Mouse (Mus musculus) common myeloid progenitor, adult 5-6 weeks (primary cell): Measurements from ENCODE around the gene Asdurf. TPM values are rescaled to one million over a fixed set of nuclear protein-coding genes. Genes with fewer than 3 reads are reported as not detected.
"Not testable (repeated sequence)": the region's sequence is repeated elsewhere in the genome, so short reads cannot be mapped to it uniquely, and the experiment has no call there.

ENCODE experiments used
- ATAC-seq: replicated peaks from 2 replicates; pipeline ENCODE4 v1.8.0; 2016; ENCODE audit warnings: low read depth, mild to moderate bottlenecking, moderate TSS enrichment, inconsistent platforms; ENCODE audit not compliant: poor library complexity, severe bottlenecking
- total RNA-seq: library from RNA; stranded (forward); fragments of 200-1000, 187-1606 nt; gene quantifications from 2 replicates; pipeline ENCODE4 v1.2.3, GENCODE M21; 2017

Gene Asdurf
- 168 and 381 TPM in 2 replicates for total RNA-seq

DNA sequence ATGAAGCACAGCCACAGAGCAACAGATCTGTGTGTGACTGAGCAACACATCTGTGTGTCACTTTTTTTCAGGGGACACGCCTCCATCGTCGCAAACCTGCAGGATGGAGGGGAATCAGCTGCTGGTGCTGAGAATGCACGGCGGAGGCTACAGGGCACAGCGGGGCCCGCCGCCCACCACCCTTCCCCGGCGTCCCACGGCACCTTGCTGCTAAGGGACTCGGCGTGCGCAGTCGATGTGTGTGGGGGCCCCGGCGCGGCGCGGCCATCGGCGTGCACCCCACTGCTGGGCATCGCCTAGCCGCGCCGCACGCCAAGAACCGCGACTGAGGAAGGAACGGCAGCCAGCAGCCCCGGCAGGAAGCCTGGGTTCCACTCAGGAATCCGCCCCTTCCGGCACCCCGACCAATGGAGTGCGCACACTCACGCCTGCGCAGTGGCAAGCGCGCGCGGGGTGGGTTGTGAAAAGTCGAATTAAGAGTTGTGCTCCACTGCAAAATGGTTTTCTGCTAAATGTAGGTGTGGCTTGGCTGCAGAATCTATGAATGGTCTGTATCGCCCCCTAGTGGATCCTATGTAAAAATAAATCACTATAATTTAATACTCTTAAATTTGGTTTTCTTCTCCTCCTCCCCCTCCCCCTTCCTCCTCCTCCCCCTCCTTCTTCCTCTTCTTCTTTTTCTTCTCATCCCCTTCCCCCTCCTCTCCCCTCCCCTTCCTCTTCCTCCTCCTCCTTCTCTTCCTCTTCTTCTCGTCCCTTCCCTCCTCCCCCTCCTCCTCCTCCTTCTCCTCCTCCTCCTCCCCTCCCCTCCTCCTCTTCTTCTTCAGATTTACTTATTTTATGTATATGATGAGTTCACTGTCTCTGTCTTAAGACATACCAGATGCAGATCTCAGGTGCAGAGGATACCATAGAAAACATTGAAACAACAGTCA lies at the start of gene Asdurf, which contains the start of the genes Gm28551 and Asnsd1:
TSS of gene Asdurf (minus strand) at position 293 of the 935 bp plus-strand sequence.
TSS of gene Gm28551 (minus strand) at position 341 of the 935 bp plus-strand sequence.
TSS of gene Asnsd1 (minus strand) at position 426 of the 935 bp plus-strand sequence.
- peak; percentile 100 for ATAC-seq

GRCm38 (mm10) chr1:53393936-53394760 lies 41.7 kb upstream of the Asdurf start:
- ATAC-seq, result not testable (repeated sequence)

DNA sequence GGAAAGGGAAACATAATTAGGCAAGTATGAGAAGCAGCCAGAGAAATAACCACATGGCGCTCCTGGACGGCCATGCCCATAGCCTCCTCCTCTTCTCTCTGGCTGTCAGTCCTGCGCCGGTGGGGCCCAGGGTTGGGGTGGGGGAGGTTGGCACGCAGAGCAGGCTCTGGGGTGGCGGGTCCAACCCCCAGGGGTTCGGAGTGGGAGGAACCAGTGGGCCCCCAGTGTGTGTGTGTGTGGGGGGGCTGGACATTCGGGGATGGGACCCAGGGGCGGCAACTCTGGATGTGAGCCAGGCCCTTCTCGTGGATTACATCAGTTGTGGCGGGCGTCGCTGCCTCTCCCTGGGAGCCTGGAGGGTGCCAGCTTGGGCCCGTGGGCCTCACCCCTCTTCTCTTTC lies 36.3 kb upstream of the Asdurf start:
- no peak for ATAC-seq

DNA sequence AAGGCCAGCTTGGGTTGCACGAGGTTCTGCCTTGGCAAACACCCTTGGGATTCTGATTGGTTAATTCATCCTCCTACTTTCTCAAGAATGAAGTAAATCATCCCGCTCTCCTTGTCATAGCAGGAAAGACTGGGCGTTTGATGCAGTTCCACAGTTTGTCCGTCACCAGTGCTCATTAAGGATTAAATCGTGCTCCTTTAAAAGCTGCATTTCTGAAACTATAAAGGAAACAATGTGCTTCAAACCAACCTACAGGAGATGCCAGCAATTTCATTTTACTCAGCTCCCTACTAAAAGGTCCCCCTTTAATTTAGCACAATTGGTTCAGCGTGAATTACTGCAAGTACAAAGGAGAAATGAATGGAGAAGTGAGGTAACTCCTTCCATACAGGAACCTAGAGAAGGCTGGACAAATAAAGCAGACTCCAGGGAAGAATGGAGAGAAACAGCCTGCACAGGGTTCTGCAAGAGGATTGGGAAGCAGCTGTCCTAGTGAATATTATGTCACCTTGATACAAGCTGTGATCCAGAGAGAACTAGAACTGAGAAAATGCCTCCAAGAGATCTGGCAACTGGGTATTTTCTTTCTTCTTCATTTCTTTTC lies 31.8 kb upstream of the Asdurf start:
- ATAC-seq, result no peak

DNA sequence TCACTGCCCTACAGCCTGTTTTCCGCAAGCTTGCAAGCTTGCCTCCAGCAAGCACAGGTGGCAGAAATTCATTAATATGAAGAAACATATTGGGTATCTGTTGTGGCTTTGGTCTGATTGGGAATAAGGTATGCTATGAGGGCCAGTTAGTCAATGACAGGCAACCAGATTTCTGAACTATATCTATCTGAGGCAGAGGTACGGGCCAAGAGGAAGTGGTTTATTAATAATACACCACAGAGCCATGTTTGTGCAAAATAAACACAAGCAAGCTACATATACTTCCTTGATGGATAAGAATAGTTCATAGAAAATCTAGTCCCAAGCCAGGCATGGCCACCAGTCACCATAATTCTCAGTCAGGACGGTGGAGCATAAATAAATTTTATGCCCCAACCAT lies 25.3 kb upstream of the Asdurf start:
- no peak for ATAC-seq

DNA sequence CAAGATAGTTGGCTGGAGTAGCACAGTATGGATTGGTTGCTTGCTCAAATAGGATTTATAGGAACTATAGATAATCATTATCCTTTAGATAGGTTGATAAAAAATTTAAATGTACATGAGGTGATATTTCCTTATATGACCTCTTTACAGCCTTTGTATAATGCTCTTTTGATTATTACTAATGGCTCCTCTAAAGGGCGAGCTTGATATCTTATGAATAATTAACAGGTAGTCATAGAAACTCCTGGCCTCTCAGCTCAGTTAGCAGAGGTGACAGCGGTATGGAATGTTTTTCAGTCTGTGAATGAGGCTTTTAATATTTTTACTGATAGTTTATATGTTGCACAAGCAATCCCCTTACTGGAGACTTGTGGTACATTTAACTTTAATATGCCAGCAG lies 23.5 kb upstream of the Asdurf start:
- not testable (repeated sequence) for ATAC-seq

- ATAC-seq, result no peak
These were observed 6.6 kb upstream of the Asdurf start for GRCm38 (mm10) chr1:53358988-53359387.

DNA sequence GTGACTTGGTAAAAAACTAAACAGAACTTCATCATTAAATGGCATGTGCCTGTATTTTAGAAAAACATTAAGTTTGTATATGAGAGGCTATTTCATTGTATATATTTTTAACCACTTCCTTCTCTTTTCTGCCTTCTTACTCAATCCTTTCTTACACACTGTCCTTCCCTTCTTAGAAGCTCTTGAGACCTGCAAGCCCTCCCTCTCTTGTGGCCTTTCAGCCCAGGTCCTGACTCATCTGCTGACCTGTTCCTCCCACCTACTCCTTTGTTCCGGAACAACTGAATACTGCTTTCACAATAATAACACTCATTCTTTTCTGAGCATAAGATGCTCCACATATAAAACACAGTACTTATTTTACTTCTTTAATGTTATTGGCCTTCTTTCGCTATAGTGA lies 11.3 kb downstream of the Asdurf start:
- 0 out of 2 replicates have a peak, but pooled peaks have one; percentile 52 for ATAC-seq

GRCm38 (mm10) chr1:53337403-53337802 lies 15.0 kb downstream of the Asdurf start:
- ATAC-seq, result not testable (repeated sequence)

GRCm38 (mm10) chr1:53335465-53335864 lies 17.0 kb downstream of the Asdurf start:
- no peak for ATAC-seq

DNA sequence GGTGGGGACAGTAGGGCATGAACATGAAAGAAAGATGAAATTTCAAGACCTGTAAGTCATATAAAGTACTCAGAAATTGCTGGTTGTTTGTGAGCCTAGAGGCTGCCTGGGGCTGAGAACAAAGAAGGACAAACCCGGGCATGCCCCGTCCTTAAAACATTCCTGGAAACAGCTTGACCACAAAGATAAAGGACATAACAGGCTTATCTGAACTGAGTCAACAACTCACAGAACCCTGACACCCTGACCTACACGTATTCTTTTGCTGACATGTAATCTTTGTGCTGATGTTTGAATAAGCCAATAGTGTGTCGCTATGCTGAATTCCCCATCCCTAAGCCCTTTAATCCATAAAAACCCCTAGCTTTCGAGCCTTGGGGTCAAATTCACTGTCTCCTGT lies 18.9 kb downstream of the Asdurf start:
- not testable (repeated sequence) for ATAC-seq

DNA sequence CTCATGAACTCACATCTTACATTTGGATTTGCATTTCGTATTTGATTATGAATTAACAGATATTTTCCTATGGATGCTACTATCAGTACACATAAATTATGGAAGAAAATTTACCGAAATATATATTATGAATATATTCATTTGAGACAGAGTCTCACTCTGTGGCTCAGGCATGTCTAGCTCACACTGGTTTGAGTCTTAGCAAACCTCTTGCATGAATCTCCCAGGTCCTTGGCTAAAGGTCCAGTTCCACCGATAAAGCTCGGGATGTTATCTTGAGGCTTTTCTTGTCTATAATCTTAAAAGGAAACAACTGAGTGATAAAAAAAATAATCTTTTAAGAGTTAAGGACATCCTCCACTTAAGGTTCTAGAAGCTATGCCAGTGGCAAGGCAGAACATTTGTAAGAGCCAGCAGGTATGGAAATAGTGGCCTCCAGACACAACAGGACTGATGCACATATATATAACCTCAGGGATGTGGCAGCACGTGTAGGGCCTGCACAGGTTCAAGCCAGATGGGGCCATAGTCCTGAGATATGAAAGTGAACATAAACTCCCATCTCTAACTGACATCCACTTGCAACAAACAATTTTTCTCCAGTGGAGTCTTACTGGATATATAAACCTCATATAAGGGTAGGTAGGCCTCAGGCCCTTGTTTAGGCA lies 27.5 kb downstream of the Asdurf start:
- ATAC-seq, result no peak

GRCm38 (mm10) chr1:53324277-53324676 lies 28.1 kb downstream of the Asdurf start:
- ATAC-seq, result no peak

DNA sequence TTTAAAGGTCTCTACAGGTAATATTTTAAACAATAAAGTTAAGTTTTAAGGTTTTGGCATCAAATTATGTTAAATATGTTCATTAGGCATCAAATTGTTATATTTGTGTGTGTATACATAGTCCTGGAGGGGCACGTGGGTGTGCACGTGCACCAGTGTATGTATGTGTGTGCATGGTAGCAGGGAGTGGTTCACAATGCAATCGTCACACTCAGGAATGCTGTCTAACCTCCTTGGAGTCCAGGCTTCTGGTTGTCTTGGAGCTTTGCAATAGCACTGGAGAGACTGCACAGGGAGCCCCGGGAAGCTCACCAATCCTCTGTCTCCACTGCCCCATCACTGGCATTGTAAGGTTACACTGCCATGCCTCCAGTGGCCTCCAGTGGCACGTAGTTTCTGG lies 29.2 kb downstream of the Asdurf start:
- ATAC-seq, result no peak

DNA sequence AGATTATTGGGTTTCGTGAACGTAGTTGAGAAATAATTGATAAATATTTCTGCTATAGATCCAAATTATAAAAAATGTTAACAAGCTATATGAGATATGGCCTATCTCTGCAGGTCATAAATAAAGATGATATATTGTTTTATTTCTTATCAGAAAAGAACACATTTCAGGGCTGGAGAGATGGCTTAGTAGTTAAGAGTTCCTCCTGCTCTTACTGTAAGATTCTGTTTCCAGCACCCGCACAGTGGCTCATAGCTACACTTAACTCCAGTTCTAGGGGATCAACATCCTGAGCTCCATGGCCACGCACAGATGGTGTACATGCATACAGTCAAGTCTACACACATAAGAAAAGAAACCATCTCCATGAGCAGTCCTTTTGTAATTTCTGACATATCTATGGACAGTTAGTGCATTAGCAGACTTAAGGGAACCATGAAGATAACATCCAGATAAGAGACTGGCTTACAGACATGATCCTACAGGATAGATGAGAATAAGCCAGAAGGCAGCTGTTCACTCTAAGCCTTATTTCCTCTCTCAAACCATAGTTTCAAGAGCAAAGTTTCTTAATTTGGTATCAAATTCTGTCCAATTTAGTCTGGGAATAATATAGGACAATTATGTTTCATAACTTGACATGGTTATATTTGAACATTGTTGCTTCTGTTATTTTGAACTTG lies 30.6 kb downstream of the Asdurf start:
- ATAC-seq, result no peak

DNA sequence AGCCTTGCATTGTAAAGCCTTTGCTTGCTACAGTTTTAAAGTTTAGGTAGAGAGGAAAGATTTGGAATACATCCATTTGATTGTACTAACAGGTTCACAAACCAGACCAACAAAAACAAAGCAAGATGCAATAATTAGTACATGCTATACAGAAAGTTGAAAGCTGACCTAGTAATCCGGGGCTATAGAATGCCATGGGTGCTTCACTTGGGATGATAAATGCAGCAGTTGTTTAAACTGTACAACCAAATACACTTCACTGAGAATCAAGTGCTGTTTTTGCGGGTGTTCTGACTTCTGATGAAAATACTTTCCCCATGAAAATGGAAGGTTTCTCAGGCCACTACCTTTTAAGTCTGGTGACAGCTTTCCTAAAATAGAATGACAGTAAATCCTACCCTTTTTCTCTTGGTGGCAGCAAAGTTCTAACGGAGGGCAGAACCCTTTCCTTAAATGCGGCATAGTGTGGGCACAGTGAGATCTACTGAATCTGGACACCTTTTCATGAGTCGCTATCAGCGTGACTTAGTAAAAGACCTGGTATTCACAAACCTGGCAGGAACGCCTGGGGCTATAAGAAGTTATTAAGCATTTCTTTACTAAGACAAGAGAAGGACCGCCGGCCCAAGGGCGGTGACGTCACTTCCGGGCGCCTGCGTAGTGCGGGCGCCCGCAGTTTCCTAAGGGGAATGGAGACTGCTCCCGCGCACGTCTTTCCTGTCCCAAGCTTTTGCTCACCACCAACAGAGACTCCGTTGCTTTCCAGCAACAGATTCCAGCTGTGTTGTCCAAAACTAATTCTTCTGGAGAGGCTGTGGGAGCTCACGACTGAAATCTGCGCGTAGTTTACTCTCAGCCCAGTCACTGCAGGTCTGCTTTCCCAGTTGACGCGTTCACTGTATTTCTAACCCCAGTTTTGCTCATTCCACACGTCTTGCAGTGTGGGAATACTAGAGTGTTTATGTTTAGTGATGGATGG lies 39.1 kb downstream of the Asdurf start, which contains the start of gene Osgepl1:
TSS of gene Osgepl1 (plus strand) at position 636 of the 979 bp plus-strand sequence.
- ATAC-seq, result peak; percentile 97

GRCm38 (mm10) chr1:53300506-53300905 lies 51.9 kb downstream of the Asdurf start:
- ATAC-seq, result no peak
